Mouse (Mus musculus): ENCODE data around the gene Ebf1. TPM values are rescaled to one million over a fixed set of nuclear protein-coding genes. Genes with fewer than 3 reads are reported as not detected.

Gene Ebf1
- total and polyA plus RNA-seq, 2 experiments from 2014 or later, result 8.1 to 10.4 TPM

DNA sequence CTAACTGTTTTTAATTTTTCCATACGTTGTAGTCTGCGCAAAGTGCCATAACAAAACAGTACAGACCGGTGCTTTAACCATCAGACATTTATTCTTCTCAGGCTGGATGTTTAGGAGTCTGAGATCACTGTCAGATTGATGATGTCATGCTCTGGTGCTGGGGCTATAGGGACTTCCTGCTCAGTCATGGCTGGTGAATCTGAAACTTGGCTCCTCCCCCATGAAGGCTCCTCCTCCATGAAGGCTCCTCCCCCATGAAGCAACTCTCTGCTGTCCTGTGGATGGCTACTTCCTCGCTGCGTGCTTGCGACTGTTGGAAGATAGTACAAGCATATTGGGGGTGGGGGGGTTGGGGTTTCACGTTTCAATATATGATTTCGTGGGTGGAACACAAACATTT lies 10.2 kb upstream of the Ebf1 start:
- TF ChIP-seq CTCF (IDR thresholded peaks at IDR 0.05; ENCODE audit: low read depth) (no peak), EP300 (IDR thresholded peaks at IDR 0.05; ENCODE audit: low read depth) (no peak)
- H3K9ac ChIP-seq (replicated peaks; ENCODE audit: low read depth, low read length), result no peak overlapping the region
- H3K27me3 ChIP-seq (ENCODE audit: control insufficient read depth, insufficient read depth, low read length), result peaks cover 8% of the 10 kb centered on the region
- WGBS, result 78% methylated on average over 8 of the region's 8 CpGs
- no peaks in the 10 kb centered on the region for H3K4me1 ChIP-seq (ENCODE audit: control insufficient read depth, insufficient read depth)
- ATAC-seq (ENCODE audit: insufficient read depth, low read depth) (no peak), DNase-seq (ENCODE audit: low spot score) (no peak)
- no peak overlapping the region for H3K4me2 ChIP-seq (ENCODE audit: low read depth, low read length)
- H3K4me3 ChIP-seq (ENCODE audit: low read depth, low read length), result no peak overlapping the region
- no peaks in the 10 kb centered on the region for H3K36me3 ChIP-seq (replicated peaks; ENCODE audit: control insufficient read depth, insufficient read depth, low read length)
- H3K9me3 ChIP-seq (replicated peaks; ENCODE audit: control insufficient read depth, low read length), result no peaks in the 10 kb centered on the region
- no peak overlapping the region for H3K27ac ChIP-seq (ENCODE audit: low read depth)

DNA sequence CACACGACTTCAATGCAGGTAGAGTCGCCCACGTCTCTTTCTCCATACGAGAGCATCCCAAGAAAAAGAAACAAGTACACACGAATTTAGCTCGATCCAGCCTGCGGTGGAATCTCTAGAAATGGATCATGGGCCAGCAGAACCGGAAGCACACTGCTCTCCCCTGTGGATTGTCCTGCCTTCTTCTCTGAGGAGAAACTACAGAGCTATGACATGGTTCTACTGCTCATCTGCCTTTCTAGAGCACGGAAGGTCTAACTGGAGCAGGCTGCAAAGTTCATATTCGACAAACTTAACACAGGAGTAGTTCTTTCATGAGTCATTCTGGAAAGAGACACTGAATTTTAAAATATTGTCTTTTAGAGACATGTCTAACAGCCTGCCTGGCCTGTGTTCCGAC lies 8.5 kb upstream of the Ebf1 start:
- no peak for DNase-seq (ENCODE audit: low spot score)
- Histone ChIP-seq H3K9me3 (replicated peaks; ENCODE audit: control insufficient read depth, low read length) (no peaks in the 10 kb centered on the region), H3K4me3 (ENCODE audit: low read depth, low read length) (no peak overlapping the region), H3K36me3 (replicated peaks; ENCODE audit: control insufficient read depth, insufficient read depth, low read length) (no peaks in the 10 kb centered on the region), H3K4me2 (ENCODE audit: low read depth, low read length) (no peak overlapping the region), H3K4me1 (ENCODE audit: control insufficient read depth, insufficient read depth) (peaks cover 5% of the 10 kb centered on the region; the same call in 1 of the 2 replicates), H3K9ac (replicated peaks; ENCODE audit: low read depth, low read length) (no peak overlapping the region), H3K27me3 (ENCODE audit: control insufficient read depth, insufficient read depth, low read length) (peaks cover 19% of the 10 kb centered on the region), H3K27ac (ENCODE audit: low read depth) (no peak overlapping the region)
- 71% methylated on average over 11 of the region's 11 CpGs for WGBS
- no peak for TF ChIP-seq EP300 (IDR thresholded peaks at IDR 0.05; ENCODE audit: low read depth)
- no peak for TF ChIP-seq CTCF (IDR thresholded peaks at IDR 0.05; ENCODE audit: low read depth)
- no peak for ATAC-seq (ENCODE audit: insufficient read depth, low read depth)

DNA sequence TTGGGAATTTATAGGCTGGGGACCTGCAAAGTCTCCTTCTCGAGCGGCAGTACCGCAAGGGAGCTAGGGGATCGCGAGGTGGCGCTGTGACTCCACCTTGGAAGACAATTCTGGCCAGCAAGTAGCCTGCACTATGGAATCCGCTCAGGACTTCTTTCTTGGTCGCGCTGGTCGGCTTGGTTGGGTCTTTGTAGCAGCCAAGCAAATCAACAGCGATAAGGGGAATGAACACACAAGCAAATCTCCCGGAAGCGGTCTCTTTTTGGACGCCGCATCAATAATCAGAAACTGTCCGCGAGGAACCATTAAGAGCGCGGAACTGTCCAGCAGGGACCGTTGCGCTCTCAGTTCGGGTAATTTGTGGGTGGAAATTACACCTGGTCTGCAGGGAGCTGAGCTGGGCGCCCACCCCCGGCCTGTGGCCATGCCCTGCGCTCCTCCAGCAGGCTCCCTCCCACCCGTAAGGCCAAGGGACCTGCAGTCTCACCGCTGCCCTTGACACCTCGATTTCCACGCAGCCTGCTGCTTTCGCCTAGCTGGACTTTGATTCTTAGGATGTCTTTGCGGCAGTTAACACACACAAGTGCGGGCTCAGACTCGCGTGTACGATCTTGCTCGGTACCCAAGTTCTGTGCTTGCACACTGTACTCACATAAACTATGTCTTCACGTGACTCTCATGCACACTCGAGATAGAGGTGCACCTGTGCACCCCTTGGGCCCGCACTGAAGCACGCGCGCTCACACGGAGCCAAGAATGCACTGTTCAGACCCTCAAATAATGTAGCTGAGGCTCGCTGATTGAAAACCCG lies 5.9 kb upstream of the Ebf1 start:
- Histone ChIP-seq H3K9ac (replicated peaks; ENCODE audit: low read depth, low read length) (no peak overlapping the region), H3K27ac (ENCODE audit: low read depth) (no peak overlapping the region), H3K9me3 (replicated peaks; ENCODE audit: control insufficient read depth, low read length) (no peaks in the 10 kb centered on the region), H3K36me3 (replicated peaks; ENCODE audit: control insufficient read depth, insufficient read depth, low read length) (no peaks in the 10 kb centered on the region), H3K4me1 (ENCODE audit: control insufficient read depth, insufficient read depth) (peaks cover 5% of the 10 kb centered on the region; the same call in 1 of the 2 replicates), H3K4me2 (ENCODE audit: low read depth, low read length) (peak overlapping the region; percentile 68), H3K27me3 (ENCODE audit: control insufficient read depth, insufficient read depth, low read length) (peaks cover 40% of the 10 kb centered on the region), H3K4me3 (ENCODE audit: low read depth, low read length) (peak overlapping the region; percentile 39)
- under 1% methylated on average over 45 of the region's 45 CpGs for WGBS
- TF ChIP-seq CTCF (IDR thresholded peaks at IDR 0.05; ENCODE audit: low read depth) (peak; percentile 96), EP300 (IDR thresholded peaks at IDR 0.05; ENCODE audit: low read depth) (no peak)
- ATAC-seq (ENCODE audit: insufficient read depth, low read depth) (peak; percentile 84), DNase-seq (ENCODE audit: low spot score) (peak; percentile 81)

DNA sequence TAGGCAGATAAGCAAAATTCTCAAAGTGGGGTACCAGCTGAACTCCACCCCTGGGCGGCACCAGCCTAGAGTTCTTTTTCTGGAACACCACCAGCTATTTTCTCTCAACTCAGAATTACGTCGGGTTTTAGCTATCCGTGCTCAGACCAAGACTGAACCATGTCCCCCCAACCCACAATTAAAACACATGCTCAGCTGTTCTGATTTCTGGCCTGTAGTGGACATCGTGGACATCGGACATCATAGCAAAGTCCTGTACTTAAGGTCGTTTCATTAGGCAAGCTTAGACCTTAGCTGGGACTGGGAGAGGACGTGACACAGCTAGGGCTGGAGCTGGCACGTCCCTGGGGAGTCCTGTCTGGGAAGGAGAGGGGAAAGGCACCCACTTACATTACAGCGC lies 5.0 kb upstream of the Ebf1 start:
- ATAC-seq (ENCODE audit: insufficient read depth, low read depth) (no peak), DNase-seq (ENCODE audit: low spot score) (no peak)
- Histone ChIP-seq H3K36me3 (replicated peaks; ENCODE audit: control insufficient read depth, insufficient read depth, low read length) (no peaks in the 10 kb centered on the region), H3K9me3 (replicated peaks; ENCODE audit: control insufficient read depth, low read length) (no peaks in the 10 kb centered on the region), H3K4me1 (ENCODE audit: control insufficient read depth, insufficient read depth) (peaks cover 5% of the 10 kb centered on the region; the same call in 1 of the 2 replicates), H3K4me2 (ENCODE audit: low read depth, low read length) (peak overlapping the region; percentile 68), H3K9ac (replicated peaks; ENCODE audit: low read depth, low read length) (no peak overlapping the region), H3K27me3 (ENCODE audit: control insufficient read depth, insufficient read depth, low read length) (peaks cover 50% of the 10 kb centered on the region), H3K4me3 (ENCODE audit: low read depth, low read length) (peak overlapping the region; percentile 43), H3K27ac (ENCODE audit: low read depth) (no peak overlapping the region)
- 8% methylated on average over 10 of the region's 10 CpGs for WGBS
- TF ChIP-seq CTCF (IDR thresholded peaks at IDR 0.05; ENCODE audit: low read depth) (no peak), EP300 (IDR thresholded peaks at IDR 0.05; ENCODE audit: low read depth) (no peak)

DNA sequence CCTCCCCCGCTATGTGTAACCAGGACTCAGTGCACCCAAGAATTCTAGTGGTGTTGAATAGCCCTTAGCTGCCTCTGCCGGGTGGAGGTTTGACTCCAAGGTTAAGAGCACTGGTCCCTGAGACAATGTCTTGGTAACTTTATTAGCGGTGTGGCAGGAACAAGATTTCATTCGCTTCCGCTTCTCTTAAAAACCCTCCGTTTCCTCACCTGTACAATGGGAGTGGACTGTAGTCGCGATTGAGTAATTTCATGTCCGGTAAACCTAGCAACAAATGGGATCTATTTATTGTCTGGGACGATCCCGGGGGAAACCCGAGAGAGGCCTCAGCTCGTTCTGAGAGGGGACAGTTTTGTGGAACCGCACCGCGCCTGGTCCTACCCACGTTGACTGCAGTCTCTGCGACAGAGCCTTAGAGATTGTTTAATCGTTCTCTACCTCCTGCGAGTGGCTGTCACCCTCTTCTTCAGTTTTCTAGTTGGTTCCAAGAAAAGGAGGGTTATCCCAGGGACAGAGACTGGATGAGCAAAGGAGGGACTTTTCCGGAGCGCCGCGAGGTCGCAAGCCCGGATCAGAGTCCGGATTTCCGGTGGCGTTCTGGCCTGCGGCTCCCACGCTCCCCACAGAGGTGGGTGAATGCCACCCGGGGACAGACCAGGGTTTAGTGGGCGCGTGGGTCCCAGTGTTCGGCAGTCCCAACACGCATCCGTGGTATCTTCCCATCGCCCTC lies 4.3 kb upstream of the Ebf1 start:
- H3K36me3 ChIP-seq (replicated peaks; ENCODE audit: control insufficient read depth, insufficient read depth, low read length), result no peaks in the 10 kb centered on the region
- peaks cover 5% of the 10 kb centered on the region; the same call in 1 of the 2 replicates for H3K4me1 ChIP-seq (ENCODE audit: control insufficient read depth, insufficient read depth)
- no peaks in the 10 kb centered on the region for H3K9me3 ChIP-seq (replicated peaks; ENCODE audit: control insufficient read depth, low read length)
- H3K4me2 ChIP-seq (ENCODE audit: low read depth, low read length), result peak overlapping the region; percentile 68
- no peak for ATAC-seq (ENCODE audit: insufficient read depth, low read depth)
- H3K27ac ChIP-seq (ENCODE audit: low read depth), result 0 out of 2 replicates have a peak overlapping the region, but pooled peaks have one; percentile 36
- peaks cover 54% of the 10 kb centered on the region for H3K27me3 ChIP-seq (ENCODE audit: control insufficient read depth, insufficient read depth, low read length)
- TF ChIP-seq EP300 (IDR thresholded peaks at IDR 0.05; ENCODE audit: low read depth), result no peak
- no peak for TF ChIP-seq CTCF (IDR thresholded peaks at IDR 0.05; ENCODE audit: low read depth)
- peak overlapping the region; percentile 31; the same call in 1 of the 2 replicates for H3K9ac ChIP-seq (replicated peaks; ENCODE audit: low read depth, low read length)
- 3% methylated on average over 38 of the region's 38 CpGs for WGBS
- H3K4me3 ChIP-seq (ENCODE audit: low read depth, low read length), result peak overlapping the region; percentile 43
- DNase-seq (ENCODE audit: low spot score), result no peak
